Mouse (Mus musculus): Measurements from ENCODE around the gene Wwc1.
A peak's percentile ranks its signal among the peaks of the same experiment; 100 is the strongest.

Gene Wwc1

DNA sequence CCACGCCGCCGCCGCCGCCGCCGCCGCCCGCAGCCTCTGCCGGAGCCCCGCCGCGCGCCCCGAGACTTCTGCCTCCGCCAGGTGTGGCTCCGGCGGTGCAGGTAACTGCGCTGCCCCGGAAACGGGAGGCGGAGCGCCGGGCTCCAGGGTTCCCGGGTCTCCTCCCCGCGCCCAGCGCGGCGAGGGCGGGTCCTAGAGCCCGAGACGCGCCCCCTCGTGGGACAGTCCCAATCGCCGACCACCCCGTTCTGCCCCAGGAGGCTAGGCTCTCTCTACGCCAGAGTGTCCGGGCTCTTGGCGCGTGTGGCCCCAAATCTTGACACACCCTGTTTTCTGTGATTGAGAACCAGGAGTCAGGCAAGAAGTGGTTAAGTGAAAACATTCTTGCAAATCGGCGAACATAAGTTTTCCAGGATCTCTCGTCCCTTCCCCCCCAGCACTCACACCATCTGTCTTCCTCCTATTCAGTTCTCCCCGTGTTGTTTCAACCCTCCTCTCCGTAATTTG is at the start of gene Wwc1:
Wwc1 (minus strand) TSS at position 117 of the 507 bp plus-strand sequence.
- DNase-seq (ENCODE audit: low spot score in 2 of 2), result no peak

DNA sequence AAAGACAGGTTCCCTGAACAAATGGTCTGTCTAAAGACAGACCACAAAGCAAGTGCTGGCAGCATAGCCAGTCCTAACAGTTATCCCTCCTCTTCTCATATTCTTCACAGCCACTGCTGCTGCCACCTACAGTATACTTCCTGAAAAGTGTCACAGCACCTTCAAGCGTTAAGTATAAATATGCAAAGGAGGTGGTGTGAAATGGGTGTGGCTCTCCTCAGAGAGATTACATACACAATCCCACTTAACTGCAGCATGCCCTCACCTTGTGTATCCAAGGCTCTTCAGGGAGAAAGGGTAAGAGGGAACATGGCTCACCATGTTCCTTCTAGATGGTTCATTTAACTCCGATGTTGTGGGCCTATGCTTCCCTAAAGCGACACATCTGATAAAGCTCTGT is 39.7 kb upstream of the Wwc1 start:
- no peak for DNase-seq (ENCODE audit: low spot score in 2 of 2)

DNA sequence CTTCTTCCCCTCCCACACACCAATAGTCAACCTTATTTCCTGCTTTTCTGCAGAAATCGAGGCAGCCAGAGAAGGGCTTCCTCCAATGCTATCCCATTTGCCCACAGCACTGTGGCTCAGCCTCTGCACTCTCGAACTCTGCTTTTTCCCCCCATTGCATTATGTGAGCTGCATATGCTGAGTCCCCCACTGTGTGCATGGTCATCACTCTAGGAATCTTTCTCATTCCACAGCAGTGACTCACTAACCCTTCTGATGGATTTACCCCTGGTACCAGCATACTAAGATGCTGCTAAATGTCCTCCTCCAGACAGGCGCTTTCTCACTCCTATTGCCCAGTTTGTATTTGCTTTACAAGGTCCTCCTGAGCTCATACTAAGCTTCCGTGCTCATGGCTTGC is 32.9 kb upstream of the Wwc1 start:
- no peak for DNase-seq (ENCODE audit: low spot score in 2 of 2)

GRCm38 (mm10) chr11:36009281-36010208 is 29.2 kb upstream of the Wwc1 start:
- no peak for DNase-seq (ENCODE audit: low spot score in 2 of 2)

DNA sequence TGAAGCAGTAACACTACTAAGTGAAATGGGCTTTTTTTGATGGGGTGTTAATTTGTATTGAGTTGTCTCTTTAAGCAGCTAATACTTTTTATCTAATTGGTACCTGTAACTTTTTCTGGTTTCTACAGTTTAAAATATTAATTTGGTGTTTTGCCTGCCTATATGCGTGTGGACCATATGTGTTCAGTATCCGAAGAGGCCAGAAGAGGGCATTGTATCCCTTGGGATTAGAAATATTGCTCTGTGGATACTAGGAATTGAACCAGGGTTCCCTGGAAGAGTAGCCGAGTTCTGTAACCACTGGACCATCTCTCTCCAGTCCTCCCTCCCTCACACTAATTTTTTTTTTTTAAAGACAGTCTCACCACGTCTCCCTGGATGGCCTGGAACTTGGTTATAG is 22.6 kb upstream of the Wwc1 start:
- DNase-seq (ENCODE audit: low spot score in 2 of 2), result no peak

DNA sequence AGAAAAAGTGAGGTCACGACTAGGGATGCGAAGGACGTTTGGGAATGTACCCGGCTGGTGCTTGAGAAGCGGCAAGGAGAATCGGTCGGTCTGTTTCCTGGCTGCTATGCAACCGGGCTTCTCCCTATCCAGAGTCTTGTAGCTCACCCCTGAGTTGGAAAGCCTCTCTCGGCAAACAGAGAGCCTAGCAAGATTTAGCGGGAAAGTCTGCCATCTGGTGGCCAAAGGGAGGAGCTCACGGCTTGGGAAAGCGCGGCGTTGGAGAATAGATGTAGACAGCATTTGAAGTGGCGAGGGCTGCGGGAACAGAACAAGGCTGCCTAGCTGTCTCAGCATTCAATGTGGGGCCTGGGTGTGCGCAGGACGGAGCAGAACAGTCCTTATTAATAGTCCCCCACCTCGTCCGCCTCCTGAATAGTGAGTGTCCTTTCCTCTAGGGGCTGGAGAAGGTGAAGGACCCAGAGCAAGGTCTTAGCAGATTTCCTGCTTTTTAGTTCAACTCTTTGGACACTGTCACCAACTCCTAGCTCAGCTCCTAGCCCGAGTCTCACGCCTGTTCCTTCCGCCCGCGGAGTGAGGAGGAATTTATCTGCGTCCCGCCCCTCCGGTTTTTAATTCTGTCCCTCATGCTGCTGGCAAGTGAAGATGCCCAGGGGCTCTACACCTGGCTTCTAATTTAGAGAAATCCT is 21.1 kb upstream of the Wwc1 start:
- DNase-seq (ENCODE audit: low spot score in 2 of 2), result peak; percentile 27 to 43

DNA sequence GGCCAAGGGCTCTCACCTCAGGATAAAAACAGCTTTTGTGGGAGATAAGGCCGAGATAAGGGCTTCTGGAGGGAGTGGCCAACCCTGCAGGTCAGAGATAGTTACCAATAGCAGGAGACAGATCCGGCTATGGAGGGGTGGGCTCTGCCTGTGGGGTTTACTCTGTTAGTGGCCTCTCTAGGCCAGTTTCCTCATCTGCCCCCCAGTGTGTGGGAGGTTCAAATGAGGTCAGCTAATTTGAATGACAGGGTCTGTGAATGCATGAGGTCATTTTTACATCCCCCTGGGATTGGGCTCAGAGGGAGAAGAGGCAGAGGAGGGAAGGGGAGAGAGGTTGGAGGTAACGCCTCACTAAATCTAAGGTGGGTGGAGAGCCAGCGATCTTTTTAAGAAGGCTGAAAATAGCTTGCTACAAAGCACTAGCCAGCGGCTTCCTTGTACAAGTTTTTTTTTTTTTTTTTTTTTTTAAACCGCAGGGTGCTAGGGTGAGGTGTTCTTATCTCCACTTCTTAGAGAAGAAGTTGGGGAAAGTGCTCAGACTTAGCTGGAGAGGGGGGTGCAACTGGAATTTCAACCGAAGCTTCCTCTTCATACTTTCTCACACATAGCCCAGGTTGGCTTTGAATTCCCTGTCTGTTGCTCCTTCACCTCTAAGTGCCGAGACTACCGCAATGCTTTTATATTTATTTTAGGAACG is 20.4 kb upstream of the Wwc1 start:
- DNase-seq (ENCODE audit: low spot score in 2 of 2), result no peak

GRCm38 (mm10) chr11:36000038-36000437 is 19.7 kb upstream of the Wwc1 start:
- no peak for DNase-seq (ENCODE audit: low spot score in 2 of 2)

DNA sequence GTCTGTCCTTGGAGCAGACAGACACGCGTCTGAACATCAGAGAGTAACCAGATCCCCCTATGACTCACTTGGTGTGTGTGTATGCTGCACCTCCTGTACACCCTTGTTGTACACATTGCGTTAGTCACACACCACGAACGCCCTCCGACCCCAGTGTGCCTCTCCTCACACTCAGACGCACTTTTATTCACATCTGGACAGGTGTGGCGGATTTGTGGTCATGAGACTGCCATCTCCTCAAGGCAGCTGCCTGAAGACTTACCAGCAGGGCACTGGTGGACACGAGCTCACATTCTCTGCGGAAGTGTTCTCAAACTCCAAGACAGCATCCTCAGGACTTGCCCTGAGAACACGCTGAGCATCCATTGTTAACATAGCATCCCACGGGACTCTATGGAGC is 17.7 kb upstream of the Wwc1 start:
- no peak for DNase-seq (ENCODE audit: low spot score in 2 of 2)

GRCm38 (mm10) chr11:35995310-35995709 is 15.0 kb upstream of the Wwc1 start:
- no peak for DNase-seq (ENCODE audit: low spot score in 2 of 2)

GRCm38 (mm10) chr11:35991846-35992245 is 11.5 kb upstream of the Wwc1 start:
- DNase-seq (ENCODE audit: low spot score in 2 of 2), result no peak

GRCm38 (mm10) chr11:35989967-35990366 is 9.6 kb upstream of the Wwc1 start:
- no peak for DNase-seq (ENCODE audit: low spot score in 2 of 2)

DNA sequence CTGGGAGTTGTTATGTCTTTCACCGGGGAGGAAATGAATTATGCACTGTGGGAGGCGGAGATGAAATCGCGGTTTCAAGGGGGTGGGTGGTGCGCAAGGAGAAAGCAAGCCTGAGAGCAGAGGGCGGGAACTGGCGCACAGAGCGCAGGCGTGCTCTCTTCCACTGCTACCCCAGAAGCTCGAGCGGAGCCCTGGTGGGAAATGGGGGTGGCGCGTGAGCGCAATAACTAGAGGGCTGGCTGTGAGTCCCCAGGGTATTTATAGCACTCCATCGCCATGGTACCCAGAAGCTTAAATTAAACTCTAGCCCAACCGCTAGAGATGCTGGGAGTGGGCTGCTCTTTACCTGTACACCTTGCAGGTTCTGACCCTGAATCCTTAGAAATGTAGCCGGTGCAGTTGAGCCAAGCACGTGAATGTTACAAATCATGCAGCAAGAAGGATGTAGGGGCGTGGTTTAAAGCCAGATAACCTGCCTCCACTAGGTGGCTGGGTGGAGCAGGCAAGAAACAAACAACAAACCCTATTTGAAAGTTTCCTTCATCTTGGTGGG is 5.6 kb upstream of the Wwc1 start:
- DNase-seq (ENCODE audit: low spot score in 2 of 2), result no peak

- no peak for DNase-seq (ENCODE audit: low spot score in 2 of 2)
Observed at GRCm38 (mm10) chr11:35982734-35983133, 2.4 kb upstream of the Wwc1 start.

DNA sequence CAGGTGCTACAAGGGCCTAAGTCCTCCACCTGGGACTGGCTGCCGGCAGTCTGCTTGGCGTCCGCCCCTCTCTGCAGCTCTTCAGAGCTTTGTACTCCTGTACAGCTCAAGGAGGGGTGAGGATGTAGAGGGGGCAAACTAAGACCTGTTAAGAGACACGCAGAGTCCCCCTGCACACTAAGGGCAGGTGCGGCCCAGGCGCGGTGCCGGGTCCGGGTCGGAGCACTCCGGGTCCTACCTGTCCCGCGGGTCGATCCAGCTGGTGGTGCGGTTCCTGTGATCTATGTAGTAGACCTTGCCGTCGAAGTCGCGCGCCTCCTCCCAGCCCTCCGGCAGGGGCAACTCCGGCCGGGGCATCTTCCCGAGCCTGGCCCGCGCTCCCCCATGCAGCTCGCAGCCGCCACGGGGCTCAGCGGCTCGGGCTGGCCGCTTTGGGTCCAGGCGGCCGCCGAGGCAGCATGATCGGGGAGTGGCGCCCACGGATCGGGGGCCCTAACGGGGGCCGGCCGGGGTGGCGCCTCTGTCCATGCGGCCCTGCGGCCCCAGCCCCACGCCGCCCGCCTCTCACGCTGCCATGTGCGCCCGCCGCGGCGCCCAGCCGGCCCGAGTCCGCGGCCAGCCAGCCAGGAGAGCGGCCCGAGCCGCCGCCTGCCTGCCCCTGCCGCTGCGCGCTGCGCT is 455 bp downstream of the Wwc1 start:
- no peak for DNase-seq (ENCODE audit: low spot score in 2 of 2)

GRCm38 (mm10) chr11:35979266-35979732 is 1.0 kb downstream of the Wwc1 start:
- no peak for DNase-seq (ENCODE audit: low spot score in 2 of 2)

DNA sequence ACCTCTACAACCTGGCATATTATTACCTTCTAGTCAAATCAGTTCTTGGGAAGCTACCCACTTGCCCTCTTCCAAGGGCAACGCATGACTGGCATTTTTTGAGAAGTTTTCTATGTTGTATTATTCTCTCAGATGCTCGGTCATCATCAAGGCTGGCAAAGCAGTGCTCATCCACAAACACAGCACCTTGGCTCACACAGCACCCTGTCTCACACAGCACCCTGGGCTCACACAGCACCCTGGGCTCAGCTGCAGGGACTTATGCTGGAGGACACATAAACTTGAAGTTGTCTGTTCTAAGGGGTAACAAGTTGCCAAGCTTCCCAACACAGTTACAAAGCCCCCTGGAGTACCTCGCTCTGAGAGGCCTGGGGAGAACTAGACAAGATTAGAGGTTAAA is 2.5 kb downstream of the Wwc1 start:
- no peak for DNase-seq (ENCODE audit: low spot score in 2 of 2)

DNA sequence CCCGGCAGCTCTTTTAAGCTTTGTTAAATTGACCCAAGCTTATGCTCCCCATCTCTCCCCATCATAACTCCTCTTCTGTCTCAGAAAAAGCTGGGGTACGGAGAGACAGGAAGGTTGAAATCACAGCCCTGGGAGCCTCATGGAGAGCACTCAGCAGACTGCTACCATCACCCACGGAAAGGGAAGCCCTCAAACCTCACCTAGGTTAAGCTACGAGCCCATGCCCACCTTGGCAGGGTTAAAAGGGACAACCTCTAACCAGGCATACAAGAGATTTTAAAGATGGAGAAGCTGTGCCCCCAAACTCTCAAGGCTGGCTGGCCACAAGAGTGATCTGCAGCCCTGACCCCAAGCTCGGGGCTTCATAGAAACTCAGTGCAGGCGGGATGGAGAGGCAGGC is 3.2 kb downstream of the Wwc1 start:
- DNase-seq (ENCODE audit: low spot score in 2 of 2), result no peak

- no peak for DNase-seq (ENCODE audit: low spot score in 2 of 2)
Observed at GRCm38 (mm10) chr11:35976482-35976881, 3.8 kb downstream of the Wwc1 start.

GRCm38 (mm10) chr11:35974632-35975450 is 5.5 kb downstream of the Wwc1 start:
- DNase-seq (ENCODE audit: low spot score in 2 of 2), result no peak

All from spleen, postnatal 36 days (tissue).